Mouse (Mus musculus) testis, adult 2 months (tissue): ENCODE measurements around the gene Osbpl10.

ENCODE experiments used
- CTCF ChIP-seq: fragments of 200-500 bp; IDR thresholded peaks from 2 replicates; pipeline ENCODE4 v1.5.1; 2012; ENCODE audit warnings: low read depth, mild to moderate bottlenecking, inconsistent platforms, low read length, moderate library complexity; ENCODE audit not compliant: control insufficient read depth, insufficient read depth, insufficient replicate concordance
- POLR2A ChIP-seq: fragments of 200-500 bp; IDR thresholded peaks from 2 replicates; pipeline ENCODE4 v1.6.1; 2012; ENCODE audit warnings: low read depth, mild to moderate bottlenecking, inconsistent platforms, low read length, moderate library complexity; ENCODE audit not compliant: control insufficient read depth

DNA sequence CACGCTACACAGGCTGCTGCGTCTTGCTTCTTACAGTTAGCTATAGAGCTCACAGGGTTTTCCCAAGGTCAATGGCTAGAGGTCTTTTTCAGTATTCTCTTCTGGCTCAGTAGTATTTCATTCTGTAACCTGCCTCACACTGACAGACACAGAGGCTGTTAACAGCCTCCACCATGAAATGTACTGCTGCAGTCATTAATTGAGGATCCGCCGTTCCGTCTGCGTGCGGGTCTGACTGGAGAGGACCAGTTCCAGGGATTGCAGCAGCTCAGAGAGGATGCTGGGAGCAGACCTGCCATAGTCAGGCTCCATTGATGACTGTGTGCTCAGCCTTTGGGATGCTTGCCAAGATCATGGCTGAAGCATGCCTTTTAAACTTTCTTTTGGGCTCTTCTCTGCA, 129.1 kb downstream of the Osbpl10 start:
- TF ChIP-seq POLR2A (no peak), CTCF (no peak)
